Mouse (Mus musculus) thymus, adult 2 months (tissue): ENCODE data around the gene Ccr7.

Experiments
- CTCF ChIP-seq: fragments of 200-500 bp; IDR thresholded peaks from 2 replicates; pipeline ENCODE4 v1.5.1; 2012; ENCODE audit warnings: mild to moderate bottlenecking, control low read depth, low read length, moderate library complexity, borderline replicate concordance; ENCODE audit not compliant: control insufficient read depth, poor library complexity, insufficient read depth; ENCODE audit errors: extremely low read depth
- POLR2A ChIP-seq: fragments of 200-500 bp; IDR thresholded peaks from 2 replicates; pipeline ENCODE4 v1.6.1; 2012; ENCODE audit warnings: mild to moderate bottlenecking, low read length, control low read depth, moderate library complexity; ENCODE audit not compliant: control insufficient read depth, poor library complexity, insufficient read depth; ENCODE audit errors: extremely low read depth

DNA sequence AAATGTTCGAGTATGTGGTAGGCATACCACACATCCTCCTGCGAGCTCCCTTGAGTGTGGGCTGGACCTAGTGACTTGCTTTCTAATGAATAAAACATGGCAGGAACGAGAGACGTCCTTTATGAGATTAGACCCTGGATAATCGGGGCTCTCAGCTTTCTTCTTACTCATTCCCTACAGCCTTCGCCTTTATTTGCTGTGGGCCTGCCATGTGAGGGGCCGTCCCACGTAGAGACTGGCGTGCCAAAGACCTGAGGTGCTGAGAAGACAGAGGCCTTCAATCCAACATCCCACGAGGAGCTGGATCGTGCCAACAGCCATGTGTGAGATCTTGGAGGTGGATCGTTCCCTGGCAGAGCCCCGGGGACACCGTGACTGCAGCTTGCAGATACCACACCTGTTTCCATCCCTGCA is 33.7 kb downstream of the Ccr7 start:
- TF ChIP-seq POLR2A (no peak), CTCF (no peak)
